In the genomic region with DNA sequence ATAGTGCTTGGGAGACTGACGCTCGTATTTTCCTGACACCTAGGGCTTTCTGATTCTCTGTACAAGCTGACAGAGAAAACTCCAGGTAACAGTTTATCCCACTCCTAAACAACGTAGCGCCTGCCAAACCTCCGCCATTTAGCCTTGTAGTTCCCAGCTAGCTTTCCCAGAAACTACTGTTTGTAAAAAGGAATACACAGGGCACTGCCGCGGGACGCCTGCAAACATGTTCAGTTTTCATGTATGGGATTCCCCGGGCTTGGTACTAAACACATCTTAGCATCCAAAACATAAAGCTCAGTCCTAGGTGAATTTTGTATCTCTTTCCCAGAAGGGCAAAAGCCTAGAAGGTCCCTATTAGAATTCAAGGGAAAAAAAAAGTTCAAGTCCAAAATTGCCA, we compare ENCODE assay signal across 8 mouse cellular contexts. TPM values are rescaled to one million over a fixed set of nuclear protein-coding genes. Genes with fewer than 3 reads are reported as not detected.
DNase-seq lines count a peak whose midpoint lies in the region; ATAC-seq and TF ChIP-seq lines count a peak whose summit lies in the region.

No protein-coding gene starts in this region.

- no peak overlapping the region for H3K27ac ChIP-seq in kidney, postnatal 0 days
- no peak overlapping the region for H3K27ac ChIP-seq in embryonic facial prominence, embryonic 15.5 days (replicated peaks)
- no peak overlapping the region for H3K27ac ChIP-seq in intestine, postnatal 0 days (ENCODE audit: low read depth, low read length)
- H3K27ac ChIP-seq in neural tube, embryonic 12.5 days, result no peak overlapping the region

- 85% methylated on average over 9 of the region's 9 CpGs for WGBS in kidney, postnatal 0 days
- 78% methylated on average over 9 of the region's 9 CpGs for WGBS in embryonic facial prominence, embryonic 15.5 days
- 80% methylated on average over 9 of the region's 9 CpGs for WGBS in intestine, postnatal 0 days
- 86% methylated on average over 9 of the region's 9 CpGs for WGBS in neural tube, embryonic 12.5 days

- no peak overlapping the region for H3K9ac ChIP-seq in kidney, postnatal 0 days (ENCODE audit: low read depth, low read length)
- H3K9ac ChIP-seq in embryonic facial prominence, embryonic 15.5 days, result no peak overlapping the region
- no peak overlapping the region for H3K9ac ChIP-seq in intestine, postnatal 0 days (ENCODE audit: low read depth, low read length)
- H3K9ac ChIP-seq in neural tube, embryonic 12.5 days, result no peak overlapping the region

- no peak for ATAC-seq in kidney, postnatal 0 days (replicated peaks; ENCODE audit: low FRiP score, low read depth)
- no peak for ATAC-seq in embryonic facial prominence, embryonic 15.5 days (ENCODE audit: insufficient number of reproducible peaks, low FRiP score, low TSS enrichment, low read depth)
- no peak for ATAC-seq in intestine, postnatal 0 days
- ATAC-seq in neural tube, embryonic 12.5 days (ENCODE audit: low FRiP score, low read depth), result no peak

- no peaks in the 10 kb centered on the region for H3K9me3 ChIP-seq in kidney, postnatal 0 days (replicated peaks; ENCODE audit: low read length)
- no peaks in the 10 kb centered on the region for H3K9me3 ChIP-seq in embryonic facial prominence, embryonic 15.5 days (replicated peaks)
- H3K9me3 ChIP-seq in intestine, postnatal 0 days (ENCODE audit: control insufficient read depth), result no peaks in the 10 kb centered on the region
- no peaks in the 10 kb centered on the region for H3K9me3 ChIP-seq in neural tube, embryonic 12.5 days

- TF ChIP-seq CTCF in kidney, postnatal 0 days (IDR thresholded peaks at IDR 0.05; ENCODE audit: low read depth), result no peak
- no peak for TF ChIP-seq CTCF in intestine, postnatal 0 days (IDR thresholded peaks at IDR 0.05; ENCODE audit: low read depth)

- no peaks in the 10 kb centered on the region for H3K36me3 ChIP-seq in kidney, postnatal 0 days (ENCODE audit: insufficient read depth, low read length)
- no peaks in the 10 kb centered on the region for H3K36me3 ChIP-seq in embryonic facial prominence, embryonic 15.5 days
- no peaks in the 10 kb centered on the region for H3K36me3 ChIP-seq in intestine, postnatal 0 days (ENCODE audit: control insufficient read depth, insufficient read depth)
- peaks cover 1% of the 10 kb centered on the region; the same call in 1 of the 2 replicates for H3K36me3 ChIP-seq in neural tube, embryonic 12.5 days

- 0 out of 2 replicates have a peak overlapping the region, but pooled peaks have one; percentile 53 for H3K4me3 ChIP-seq in kidney, postnatal 0 days (replicated peaks; ENCODE audit: low read depth, low read length)
- H3K4me3 ChIP-seq in embryonic facial prominence, embryonic 15.5 days (replicated peaks), result peak overlapping the region; percentile 69; the same call in 1 of the 2 replicates
- no peak overlapping the region for H3K4me3 ChIP-seq in intestine, postnatal 0 days (ENCODE audit: low read depth, low read length)
- H3K4me3 ChIP-seq in neural tube, embryonic 12.5 days, result no peak overlapping the region

- DNase-seq in kidney, postnatal 0 days (ENCODE audit: low spot score), result no peak
- DNase-seq in kidney, postnatal 10 days, result no peak
- DNase-seq in right cerebral cortex, postnatal 10 days (ENCODE audit: low spot score in 2 of 2), result no peak
- no peak for DNase-seq in gastrocnemius, postnatal 25 days
- no peak for DNase-seq in layer of hippocampus, postnatal 14 days (ENCODE audit: low spot score in 2 of 2)

- H3K4me2 ChIP-seq in kidney, postnatal 0 days (ENCODE audit: low read length), result peak overlapping the region; percentile 70
- peak overlapping the region; percentile 73 for H3K4me2 ChIP-seq in embryonic facial prominence, embryonic 15.5 days (replicated peaks)
- H3K4me2 ChIP-seq in intestine, postnatal 0 days (replicated peaks; ENCODE audit: low read depth), result peak overlapping the region; percentile 59; the same call in 1 of the 2 replicates
- peak overlapping the region; percentile 57 for H3K4me2 ChIP-seq in neural tube, embryonic 12.5 days (replicated peaks)

- no peaks in the 10 kb centered on the region; the same call in 1 of the 2 replicates for H3K4me1 ChIP-seq in kidney, postnatal 0 days (replicated peaks; ENCODE audit: insufficient read depth, low read length)
- no peaks in the 10 kb centered on the region for H3K4me1 ChIP-seq in embryonic facial prominence, embryonic 15.5 days
- H3K4me1 ChIP-seq in intestine, postnatal 0 days (replicated peaks; ENCODE audit: control insufficient read depth, insufficient read depth, low read length), result no peaks in the 10 kb centered on the region
- 0 out of 2 replicates have a peak, but pooled peaks cover 10% of the 10 kb centered on the region for H3K4me1 ChIP-seq in neural tube, embryonic 12.5 days

- no peaks in the 10 kb centered on the region for H3K27me3 ChIP-seq in kidney, postnatal 0 days (ENCODE audit: insufficient read depth, low read length)
- H3K27me3 ChIP-seq in embryonic facial prominence, embryonic 15.5 days, result no peaks in the 10 kb centered on the region
- H3K27me3 ChIP-seq in intestine, postnatal 0 days (replicated peaks; ENCODE audit: control insufficient read depth, insufficient read depth, low read length), result no peaks in the 10 kb centered on the region
- no peaks in the 10 kb centered on the region for H3K27me3 ChIP-seq in neural tube, embryonic 12.5 days (replicated peaks)

RNA-seq across cellular contexts. Expression of a gene that starts 1.3 kb away (rescaled TPM):
- polyA plus RNA-seq in kidney, postnatal 0 days (2015; fragmentation: Nextera tagmentation; extraction: Ambion mirVana), result 11.5 and 14.4 TPM in 2 replicates
- 2.9 and 3.0 TPM in 2 replicates for polyA plus RNA-seq in embryonic facial prominence, embryonic 15.5 days (2015; fragmentation: Nextera tagmentation; extraction: Ambion mirVana)
- polyA plus RNA-seq in intestine, postnatal 0 days (2015; fragmentation: Nextera tagmentation; extraction: Ambion mirVana), result 17.4 and 20.6 TPM in 2 replicates
- 5.4 and 6.2 TPM in 2 replicates for polyA plus RNA-seq in neural tube, embryonic 12.5 days (2016; fragmentation: Nextera tagmentation; extraction: Ambion mirVana)
- total RNA-seq in gastrocnemius, postnatal 25 days (2021), result under 1 TPM; 0.38 to 0.56 TPM
- total RNA-seq in layer of hippocampus, postnatal 14 days (2021), result 1 to 10 TPM; 3.2 to 6.0 TPM

RNA-seq across cellular contexts. Expression of a gene that starts 11.5 kb away (rescaled TPM):
- polyA plus RNA-seq in kidney, postnatal 0 days (2015; fragmentation: Nextera tagmentation; extraction: Ambion mirVana), result 16.9 and 18.5 TPM in 2 replicates
- polyA plus RNA-seq in embryonic facial prominence, embryonic 15.5 days (2015; fragmentation: Nextera tagmentation; extraction: Ambion mirVana), result 22.3 and 24.2 TPM in 2 replicates
- 10.6 and 11.3 TPM in 2 replicates for polyA plus RNA-seq in intestine, postnatal 0 days (2015; fragmentation: Nextera tagmentation; extraction: Ambion mirVana)
- 27.6 and 28.9 TPM in 2 replicates for polyA plus RNA-seq in neural tube, embryonic 12.5 days (2016; fragmentation: Nextera tagmentation; extraction: Ambion mirVana)
- 10 to 100 TPM; 22.4 to 24.3 TPM for total RNA-seq in gastrocnemius, postnatal 25 days (2021)
- 100 to 1,000 TPM; 138 to 146 TPM for total RNA-seq in layer of hippocampus, postnatal 14 days (2021)

RNA-seq across cellular contexts. Expression of a gene that starts 40.3 kb away (rescaled TPM):
- polyA plus RNA-seq in kidney, postnatal 0 days (2015; fragmentation: Nextera tagmentation; extraction: Ambion mirVana), result 33.2 and 35.5 TPM in 2 replicates
- polyA plus RNA-seq in embryonic facial prominence, embryonic 15.5 days (2015; fragmentation: Nextera tagmentation; extraction: Ambion mirVana), result 55.8 and 57.1 TPM in 2 replicates
- polyA plus RNA-seq in intestine, postnatal 0 days (2015; fragmentation: Nextera tagmentation; extraction: Ambion mirVana), result 10.0 and 10.8 TPM in 2 replicates
- polyA plus RNA-seq in neural tube, embryonic 12.5 days (2016; fragmentation: Nextera tagmentation; extraction: Ambion mirVana), result 32.1 and 32.9 TPM in 2 replicates
- total RNA-seq in gastrocnemius, postnatal 25 days (2021), result 1 to 10 TPM; 2.6 to 4.7 TPM
- total RNA-seq in layer of hippocampus, postnatal 14 days (2021), result 10 to 100 TPM; 15.4 to 15.8 TPM

RNA-seq across cellular contexts. Expression of a gene that starts 43.7 kb away (rescaled TPM):
- 44.0 and 51.1 TPM in 2 replicates for polyA plus RNA-seq in kidney, postnatal 0 days (2015; fragmentation: Nextera tagmentation; extraction: Ambion mirVana)
- polyA plus RNA-seq in embryonic facial prominence, embryonic 15.5 days (2015; fragmentation: Nextera tagmentation; extraction: Ambion mirVana), result 57.2 and 64.1 TPM in 2 replicates
- 21.9 and 25.6 TPM in 2 replicates for polyA plus RNA-seq in intestine, postnatal 0 days (2015; fragmentation: Nextera tagmentation; extraction: Ambion mirVana)
- 60.9 and 61.6 TPM in 2 replicates for polyA plus RNA-seq in neural tube, embryonic 12.5 days (2016; fragmentation: Nextera tagmentation; extraction: Ambion mirVana)
- total RNA-seq in gastrocnemius, postnatal 25 days (2021), result 100 to 1,000 TPM in 1 of 2 experiments, 10 to 100 TPM in 1; 95.6 to 126 TPM
- total RNA-seq in layer of hippocampus, postnatal 14 days (2021), result 10 to 100 TPM; 49.2 to 49.7 TPM

Comparison
In these comparisons a context has a peak if more than half of its experiments do, and no peak if none do; other contexts are left out.
1. H3K4me3 ChIP-seq: peak in kidney, postnatal 0 days (single experiment) and embryonic facial prominence, embryonic 15.5 days (single experiment); none in intestine, postnatal 0 days (single experiment) and neural tube, embryonic 12.5 days (single experiment).
2. Peak in every context shown above with its lines, with median percentiles within 50 percentile points of each other: H3K4me2 ChIP-seq.